Mouse (Mus musculus): Measurements from ENCODE around the gene Mapk1ip1l. TPM values are rescaled to one million over a fixed set of nuclear protein-coding genes. Genes with fewer than 3 reads are reported as not detected.

Gene Mapk1ip1l
- total RNA-seq (2012; rRNA removed): 33.8 and 37.8 TPM in 2 replicates
- 100 to 1,000 TPM in 1 of 2 experiments, 10 to 100 TPM in 1; 59.5 to 159 TPM for polyA plus RNA-seq (2012; ENCODE audit: insufficient read depth in 1 of 2, insufficient read length in 2 of 2, low read depth in 1 of 2, low replicate concordance in 2 of 2, missing spikeins in 1 of 2)

GRCm38 (mm10) chr14:47297785-47298407 lies at the start of gene Mapk1ip1l:
Gene Mapk1ip1l, plus strand, starts transcription at chr14:47298266.
- Histone ChIP-seq H3K36me3 (ENCODE audit: control insufficient read depth in 1 of 2, insufficient read depth in 2 of 2, low read length in 2 of 2) (peaks cover 1 to 40% of the 10 kb centered on the region in 2 experiments; a peak in 2 of 4 replicates), H3K27ac (ENCODE audit: control insufficient read depth, low read depth, low read length) (peak within 1 kb of the TSS; percentile 90), H3K4me3 (ENCODE audit: control insufficient read depth in 1 of 2, insufficient read depth in 1 of 2, low read depth in 2 of 2, low read length in 2 of 2) (peak within 1 kb of the TSS; percentile 96), H3K27me3 (ENCODE audit: control insufficient read depth in 1 of 2, insufficient read depth in 2 of 2, low read length in 2 of 2) (no peaks in the 10 kb centered on the region), H3K9me3 (replicated peaks; ENCODE audit: insufficient read depth, low read length) (no peaks in the 10 kb centered on the region), H3K79me2 (ENCODE audit: control insufficient read depth, insufficient read depth, low read length, poor library complexity) (peaks cover 42% of the 10 kb centered on the region), H3K9ac (ENCODE audit: control insufficient read depth, low read depth, low read length, poor library complexity, severe bottlenecking) (peak within 1 kb of the TSS; percentile 98), H3K4me1 (ENCODE audit: control insufficient read depth in 1 of 2, insufficient read depth in 2 of 2, low read length in 2 of 2) (peaks cover 5 to 12% of the 10 kb centered on the region in 2 experiments)
- TF ChIP-seq CTCF (IDR thresholded peaks at IDR 0.05 in 2 of 3, conservative IDR thresholded peaks at IDR 0.05 in 1 of 3; ENCODE audit: control insufficient read depth in 1 of 3, insufficient read depth in 1 of 3, low read depth in 2 of 3, low read length in 3 of 3, poor library complexity in 1 of 3, severe bottlenecking in 1 of 3) (peak; percentile 57 to 91 (median 78); a peak in 5 of 6 replicates), SIN3A (IDR thresholded peaks at IDR 0.05; ENCODE audit: low read length) (peak; percentile 85), HCFC1 (IDR thresholded peaks at IDR 0.05; ENCODE audit: low read depth, low read length) (peak; percentile 88), EP300 (IDR thresholded peaks at IDR 0.05; ENCODE audit: low read depth in 1 of 2, low read length in 2 of 2) (peak in 1 of 2 experiments; percentile 35; a peak in 2 of 4 replicates), ELF1 (IDR thresholded peaks at IDR 0.05; ENCODE audit: low read depth, low read length) (peak; percentile 82), GATA1 (IDR thresholded peaks at IDR 0.05; ENCODE audit: low read depth, low read length) (no peak), BHLHE40 (IDR thresholded peaks at IDR 0.05; ENCODE audit: borderline replicate concordance, low read depth, low read length) (0 out of 2 replicates have a peak, but pooled peaks have one; percentile 5), MAZ (IDR thresholded peaks at IDR 0.05; ENCODE audit: low read depth, low read length) (peak; percentile 89; the same call in 1 of the 2 replicates), POLR2AphosphoS2 (IDR thresholded peaks at IDR 0.05; ENCODE audit: low read length) (peak; percentile 82), NELFE (IDR thresholded peaks at IDR 0.05; ENCODE audit: low read depth, low read length) (peak; percentile 87), UBTF (IDR thresholded peaks at IDR 0.05; ENCODE audit: borderline replicate concordance, insufficient read depth, low read depth, low read length) (no peak), E2F4 (IDR thresholded peaks at IDR 0.05; ENCODE audit: borderline replicate concordance, low read depth, low read length) (peak; percentile 60; the same call in 1 of the 2 replicates), ZC3H11A (IDR thresholded peaks at IDR 0.05; ENCODE audit: low read depth, low read length) (no peak), MXI1 (IDR thresholded peaks at IDR 0.05; ENCODE audit: low read depth, low read length) (peak; percentile 85), GABPA (IDR thresholded peaks at IDR 0.05; ENCODE audit: low read depth, low read length) (no peak), USF1 (IDR thresholded peaks at IDR 0.05; ENCODE audit: low read depth, low read length) (0 out of 2 replicates have a peak, but pooled peaks have one; percentile 17), MAFK (IDR thresholded peaks at IDR 0.05; ENCODE audit: borderline replicate concordance, low read depth, low read length) (no peak), POLR2AphosphoS5 (IDR thresholded peaks at IDR 0.05; ENCODE audit: borderline replicate concordance, low read depth, low read length) (no peak), MYC (IDR thresholded peaks at IDR 0.05; ENCODE audit: low read depth, low read length) (peak; percentile 72; the same call in 1 of the 2 replicates), MYB (IDR thresholded peaks at IDR 0.05; ENCODE audit: low read depth, low read length) (0 out of 2 replicates have a peak, but pooled peaks have one; percentile 37), RCOR1 (IDR thresholded peaks at IDR 0.05; ENCODE audit: low read depth, low read length) (0 out of 2 replicates have a peak, but pooled peaks have one; percentile 12), TCF12 (IDR thresholded peaks at IDR 0.05; ENCODE audit: low read depth, low read length) (peak; percentile 57), MAX (IDR thresholded peaks at IDR 0.05; ENCODE audit: low read length) (peak; percentile 85), TBP (IDR thresholded peaks at IDR 0.05; ENCODE audit: low read depth, low read length) (peak; percentile 63), POLR2A (IDR thresholded peaks at IDR 0.05; ENCODE audit: control insufficient read depth in 1 of 2, insufficient read depth in 1 of 2, low read depth in 1 of 2, low read length in 2 of 2, poor library complexity in 1 of 2) (peak; percentile 83 to 92), ZMIZ1 (IDR thresholded peaks at IDR 0.05; ENCODE audit: low read depth, low read length) (peak; percentile 60), ETS1 (IDR thresholded peaks at IDR 0.05; ENCODE audit: low read depth, low read length) (peak; percentile 35; the same call in 1 of the 2 replicates)
- DNase-seq (ENCODE audit: low read depth, low spot score): peak; percentile 90
